Mouse (Mus musculus) limb, embryonic 14.5 days (tissue): ENCODE data around the gene Serp1. TPM values are rescaled to one million over a fixed set of nuclear protein-coding genes. Genes with fewer than 3 reads are reported as not detected.

ENCODE experiments used
- ATAC-seq: fragments of 200-750 bp; cut with Nextera tagmentation; 2 replicates; pipeline ENCODE4 v1.8.0; 2017; ENCODE audit warnings: low read depth, moderate number of reproducible peaks, moderate TSS enrichment; ENCODE audit not compliant: low FRiP score
- DNase-seq: peaks from one replicate; pipeline ENCODE4 v3.0.0-alpha.2; 2015; ENCODE audit warnings: low spot score
- H3K27ac ChIP-seq: fragments of 300-500 bp; sonication (generic); replicated peaks from 2 replicates; pipeline ENCODE4 v1.5.1; 2014; ENCODE audit warnings: low read depth, mild to moderate bottlenecking, low read length, moderate library complexity, mixed read lengths
- H3K27me3 ChIP-seq: fragments of 300-500 bp; sonication (generic); 2 replicates; pipeline ENCODE4 v1.6.1; 2014; ENCODE audit warnings: low read length, mixed read lengths; ENCODE audit not compliant: control insufficient read depth, insufficient read depth
- H3K36me3 ChIP-seq: fragments of 300-500 bp; sonication (generic); 2 replicates; pipeline ENCODE4 v1.6.1; 2014; ENCODE audit warnings: mild to moderate bottlenecking, low read length, moderate library complexity, mixed read lengths; ENCODE audit not compliant: control insufficient read depth, insufficient read depth
- H3K4me1 ChIP-seq: fragments of 300-500 bp; sonication (generic); 2 replicates; pipeline ENCODE4 v1.6.1; 2014; ENCODE audit warnings: antibody characterized with exemption, low read length, mixed read lengths; ENCODE audit not compliant: control insufficient read depth, insufficient read depth
- H3K4me2 ChIP-seq: fragments of 300-500 bp; sonication (generic); replicated peaks from 2 replicates; pipeline ENCODE4 v1.6.1; 2014; ENCODE audit warnings: low read depth, mild to moderate bottlenecking, low read length, moderate library complexity; ENCODE audit not compliant: severe bottlenecking
- H3K4me3 ChIP-seq: fragments of 300-500 bp; sonication (generic); replicated peaks from 2 replicates; pipeline ENCODE4 v1.5.1; 2014; ENCODE audit warnings: low read length
- H3K9ac ChIP-seq: fragments of 300-500 bp; sonication (generic); 2 replicates; pipeline ENCODE4 v1.6.1; 2014; ENCODE audit warnings: mild to moderate bottlenecking, low read depth, low read length, moderate library complexity; ENCODE audit not compliant: severe bottlenecking
- H3K9me3 ChIP-seq: fragments of 300-500 bp; sonication (generic); 2 replicates; pipeline ENCODE4 v1.6.1; 2016; ENCODE audit warnings: low read length; ENCODE audit not compliant: control insufficient read depth
- POLR2A ChIP-seq: fragments of 200-500 bp; IDR thresholded peaks from 2 replicates; pipeline ENCODE4 v1.8.0; 2012; ENCODE audit warnings: inconsistent platforms, mild to moderate bottlenecking, moderate library complexity, borderline replicate concordance; ENCODE audit not compliant: insufficient read depth, insufficient read length; ENCODE audit errors: extremely low read depth
- WGBS: fragments of 180-500 bp; shearing (Covaris S2); extraction: QIAGEN DNeasy Blood & Tissue Kit; methylation state at CpG from one replicate; pipeline ENCODE4 v1.1.7; 2014; 5-methylcytosine and 5-hydroxymethylcytosine counted together
- polyA plus RNA-seq, 2 experiments: library from polyadenylated mRNA; depleted of rRNA in 1 of 2; stranded (reverse) in 1 of 2; unstranded in 1 of 2; fragments of >200 nt; fragmentation: Nextera tagmentation in 1 of 2; extraction: Ambion mirVana in 1 of 2; gene quantifications; 2 replicates each; pipeline versions ENCODE4 v1.2.1 to v1.2.3; 2012 to 2014

Gene Serp1
- polyA plus RNA-seq, 2 experiments = 63.8 to 177 TPM

- DNase-seq (no peak), ATAC-seq (no peak)
- TF ChIP-seq POLR2A = no peak
- 91% methylated on average over 3 of the region's 3 CpGs for WGBS
- Histone ChIP-seq H3K4me3 (no peak overlapping the region), H3K4me1 (peaks cover 8% of the 10 kb centered on the region; the same call in 1 of the 2 replicates), H3K4me2 (no peak overlapping the region), H3K27ac (no peak overlapping the region), H3K9ac (no peak overlapping the region), H3K36me3 (peaks cover 25% of the 10 kb centered on the region), H3K9me3 (no peaks in the 10 kb centered on the region), H3K27me3 (no peaks in the 10 kb centered on the region)
These were observed 2.3 kb downstream of the Serp1 start for GRCm38 (mm10) chr3:58523386-58523785.

DNA sequence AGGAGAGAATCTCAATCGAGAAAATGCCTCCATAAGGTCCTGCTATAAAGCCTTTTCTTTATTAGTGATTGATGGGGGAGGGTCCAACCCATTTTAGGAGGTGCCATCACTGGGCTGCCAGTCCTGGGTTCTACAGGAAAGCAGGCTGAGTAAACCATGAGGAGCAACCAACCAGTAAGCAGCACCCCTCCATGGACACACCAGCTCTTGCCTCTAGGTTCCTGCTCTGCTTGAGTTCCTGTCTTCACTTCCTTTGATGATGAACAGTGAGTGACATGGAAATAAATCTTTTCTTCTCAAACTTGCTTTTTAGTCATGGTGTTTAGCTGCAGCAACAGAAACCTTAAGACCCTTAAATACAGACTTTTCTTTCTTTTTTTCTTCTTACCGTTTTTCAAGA, 4.3 kb downstream of the Serp1 start:
- Histone ChIP-seq H3K4me1 (peaks cover 4% of the 10 kb centered on the region; the same call in 1 of the 2 replicates), H3K27ac (no peak overlapping the region), H3K9me3 (no peaks in the 10 kb centered on the region), H3K4me3 (no peak overlapping the region), H3K27me3 (no peaks in the 10 kb centered on the region), H3K9ac (no peak overlapping the region), H3K36me3 (peaks cover 25% of the 10 kb centered on the region), H3K4me2 (no peak overlapping the region)
- DNase-seq = no peak
- TF ChIP-seq POLR2A = no peak
- 96% methylated on average over 2 of the region's 2 CpGs for WGBS
- ATAC-seq = no peak

DNA sequence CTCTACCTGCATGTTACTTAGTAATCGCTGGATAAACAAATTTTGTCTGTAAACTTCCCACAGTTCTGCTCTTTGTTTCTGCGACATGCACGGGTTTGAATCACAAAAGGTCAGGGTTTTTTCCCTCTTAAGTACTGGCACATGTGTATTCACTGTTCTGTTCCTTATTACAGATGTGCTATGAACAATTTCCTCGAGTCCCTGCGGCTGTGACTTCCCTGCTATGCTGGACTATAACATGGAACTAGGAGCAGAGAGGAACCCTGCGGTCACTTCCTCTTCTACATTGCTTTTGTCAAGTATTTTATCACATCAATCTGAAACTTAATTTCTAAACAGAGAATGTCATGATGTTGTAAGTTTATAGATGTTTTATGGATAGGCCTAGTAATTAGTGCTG, 5.4 kb downstream of the Serp1 start:
- H3K4me3 ChIP-seq = no peak overlapping the region
- no peak for TF ChIP-seq POLR2A
- WGBS = 76% methylated on average over 6 of the region's 6 CpGs
- no peak overlapping the region for H3K27ac ChIP-seq
- no peaks in the 10 kb centered on the region for H3K27me3 ChIP-seq
- DNase-seq = no peak
- peaks cover 4% of the 10 kb centered on the region; the same call in 1 of the 2 replicates for H3K4me1 ChIP-seq
- H3K9me3 ChIP-seq = no peaks in the 10 kb centered on the region
- no peak overlapping the region for H3K9ac ChIP-seq
- no peak for ATAC-seq
- peaks cover 25% of the 10 kb centered on the region for H3K36me3 ChIP-seq
- no peak overlapping the region for H3K4me2 ChIP-seq

DNA sequence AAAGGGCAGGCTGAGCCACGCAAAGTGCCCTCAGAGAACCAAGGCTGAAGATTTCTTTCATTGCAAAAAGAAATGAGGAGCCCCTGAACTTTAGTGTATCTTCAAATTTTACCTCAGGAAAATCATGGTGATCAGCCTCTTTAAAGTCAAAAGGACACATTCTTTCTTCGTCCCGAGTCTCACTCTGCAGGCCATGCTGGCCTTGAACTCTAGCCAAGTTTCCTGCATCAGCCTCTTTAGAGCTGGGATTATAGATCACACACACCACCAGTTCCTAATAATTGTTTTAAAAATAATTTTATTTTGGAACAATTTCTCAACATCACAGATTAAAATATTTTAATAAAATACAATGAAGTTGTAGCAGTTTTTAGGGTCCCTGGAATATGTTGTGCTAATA, 6.2 kb downstream of the Serp1 start:
- Histone ChIP-seq H3K27me3 (no peaks in the 10 kb centered on the region), H3K36me3 (peaks cover 25% of the 10 kb centered on the region), H3K4me3 (no peak overlapping the region), H3K27ac (no peak overlapping the region), H3K9me3 (no peaks in the 10 kb centered on the region), H3K9ac (no peak overlapping the region), H3K4me2 (no peak overlapping the region), H3K4me1 (peaks cover 4% of the 10 kb centered on the region; the same call in 1 of the 2 replicates)
- DNase-seq (no peak), ATAC-seq (no peak)
- WGBS = 59% methylated on average over 3 of the region's 3 CpGs
- TF ChIP-seq POLR2A = no peak

DNA sequence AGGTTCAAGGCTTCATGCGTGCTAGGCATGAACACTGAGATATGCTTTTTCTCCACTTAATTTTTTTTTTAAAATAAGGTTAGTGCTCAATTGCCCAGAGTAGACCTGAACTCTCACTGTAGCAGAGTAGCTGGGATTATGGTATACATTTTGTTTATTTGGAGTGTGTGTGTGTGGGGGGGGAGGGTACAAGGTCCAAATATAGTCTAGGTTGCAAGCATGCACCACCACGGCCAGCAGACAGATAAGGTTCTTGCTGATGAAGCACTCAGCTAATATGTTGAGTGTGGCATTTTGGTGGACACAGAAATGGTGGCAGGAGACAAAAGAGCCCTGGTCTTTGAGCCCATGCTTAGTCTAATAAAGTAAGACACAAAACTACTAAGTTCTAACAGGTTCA, 6.7 kb downstream of the Serp1 start:
- Histone ChIP-seq H3K4me3 (no peak overlapping the region), H3K36me3 (peaks cover 25% of the 10 kb centered on the region), H3K27me3 (no peaks in the 10 kb centered on the region), H3K9ac (no peak overlapping the region), H3K4me1 (no peaks in the 10 kb centered on the region), H3K27ac (no peak overlapping the region), H3K4me2 (no peak overlapping the region), H3K9me3 (no peaks in the 10 kb centered on the region)
- DNase-seq (no peak), ATAC-seq (no peak)
- no peak for TF ChIP-seq POLR2A
- WGBS = 87% methylated on average over 2 of the region's 2 CpGs

GRCm38 (mm10) chr3:58517800-58518199, 7.9 kb downstream of the Serp1 start:
- no peaks in the 10 kb centered on the region for H3K9me3 ChIP-seq
- 81% methylated on average over 5 of the region's 5 CpGs for WGBS
- no peak overlapping the region for H3K4me2 ChIP-seq
- no peak overlapping the region for H3K9ac ChIP-seq
- DNase-seq (no peak), ATAC-seq (no peak)
- TF ChIP-seq POLR2A = no peak
- H3K27me3 ChIP-seq = no peaks in the 10 kb centered on the region
- H3K4me3 ChIP-seq = no peak overlapping the region
- no peaks in the 10 kb centered on the region for H3K4me1 ChIP-seq
- H3K27ac ChIP-seq = no peak overlapping the region
- H3K36me3 ChIP-seq = peaks cover 14% of the 10 kb centered on the region
